ENCODE assay signal across 7 mouse cellular contexts in genomic region chr1:121528399-121528720, GRCm38 (mm10). TPM values are rescaled to one million over a fixed set of nuclear protein-coding genes. Genes with fewer than 3 reads are reported as not detected.
DNase-seq lines count a peak whose midpoint lies in the region; ATAC-seq lines count a peak whose summit lies in the region.

Gene Htr5b, minus strand, starts transcription at chr1:121528465.

- no peak within 1 kb of the TSS for H3K27ac ChIP-seq in lung, embryonic 15.5 days
- H3K27ac ChIP-seq in embryonic facial prominence, embryonic 14.5 days (replicated peaks; ENCODE audit: low read depth, low read length) = no peak within 1 kb of the TSS
- no peak within 1 kb of the TSS for H3K27ac ChIP-seq in hindbrain, embryonic 16.5 days (ENCODE audit: low read depth, low read length)

- peak within 1 kb of the TSS; percentile 19 for H3K4me3 ChIP-seq in lung, embryonic 15.5 days
- H3K4me3 ChIP-seq in embryonic facial prominence, embryonic 14.5 days (ENCODE audit: low read depth, low read length) = peak within 1 kb of the TSS; percentile 29
- peak within 1 kb of the TSS; percentile 43 for H3K4me3 ChIP-seq in hindbrain, embryonic 16.5 days (ENCODE audit: low read length)

- no peaks in the 10 kb centered on the region for H3K36me3 ChIP-seq in lung, embryonic 15.5 days
- no peaks in the 10 kb centered on the region for H3K36me3 ChIP-seq in embryonic facial prominence, embryonic 14.5 days (ENCODE audit: control insufficient read depth, insufficient read depth, low read length)
- H3K36me3 ChIP-seq in hindbrain, embryonic 16.5 days (ENCODE audit: control insufficient read depth, insufficient read depth, low read length) = no peaks in the 10 kb centered on the region

- H3K4me2 ChIP-seq in lung, embryonic 15.5 days = peak within 1 kb of the TSS; percentile 57
- peak within 1 kb of the TSS; percentile 58 for H3K4me2 ChIP-seq in embryonic facial prominence, embryonic 14.5 days (ENCODE audit: low read depth, low read length)
- peak within 1 kb of the TSS; percentile 81 for H3K4me2 ChIP-seq in hindbrain, embryonic 16.5 days (ENCODE audit: low read length)

- 2% methylated on average over 11 of the region's 11 CpGs for WGBS in lung, embryonic 15.5 days
- WGBS in embryonic facial prominence, embryonic 14.5 days = 9% methylated on average over 11 of the region's 11 CpGs
- 7% methylated on average over 11 of the region's 11 CpGs for WGBS in hindbrain, embryonic 16.5 days

- H3K9ac ChIP-seq in lung, embryonic 15.5 days = no peak within 1 kb of the TSS
- H3K9ac ChIP-seq in embryonic facial prominence, embryonic 14.5 days (ENCODE audit: low read depth, low read length) = no peak within 1 kb of the TSS; the same call in 1 of the 2 replicates
- peak within 1 kb of the TSS; percentile 47 for H3K9ac ChIP-seq in hindbrain, embryonic 16.5 days (ENCODE audit: low read depth, low read length)

- DNase-seq in lung, postnatal 36 days = no peak
- DNase-seq in embryonic facial prominence, embryonic 14.5 days (ENCODE audit: low spot score) = peak; percentile 82
- DNase-seq in testis, postnatal 10 days (ENCODE audit: low spot score) = peak; percentile 42
- no peak for DNase-seq in urinary bladder, postnatal 10 days (ENCODE audit: low spot score)

- no peaks in the 10 kb centered on the region for H3K9me3 ChIP-seq in lung, embryonic 15.5 days
- no peaks in the 10 kb centered on the region for H3K9me3 ChIP-seq in embryonic facial prominence, embryonic 14.5 days (ENCODE audit: control insufficient read depth, low read length)
- no peaks in the 10 kb centered on the region for H3K9me3 ChIP-seq in hindbrain, embryonic 16.5 days (ENCODE audit: control insufficient read depth, low read length)

- H3K27me3 ChIP-seq in lung, embryonic 15.5 days = peaks cover 32% of the 10 kb centered on the region
- H3K27me3 ChIP-seq in embryonic facial prominence, embryonic 14.5 days (replicated peaks; ENCODE audit: control insufficient read depth, insufficient read depth, low read length) = peaks cover 27% of the 10 kb centered on the region
- H3K27me3 ChIP-seq in hindbrain, embryonic 16.5 days (replicated peaks; ENCODE audit: control insufficient read depth, insufficient read depth, low read length) = peaks cover 10% of the 10 kb centered on the region

- peak; percentile 88; the same call in 1 of the 2 replicates for ATAC-seq in lung, embryonic 15.5 days (ENCODE audit: borderline replicate concordance, extremely low read depth, low FRiP score, low TSS enrichment)
- ATAC-seq in embryonic facial prominence, embryonic 14.5 days (ENCODE audit: low read depth) = peak; percentile 92
- ATAC-seq in hindbrain, embryonic 16.5 days = peak; percentile 93
- peak; percentile 53; the same call in 1 of the 2 replicates for ATAC-seq in megakaryocyte progenitor cell, adult 5-6 weeks (replicated peaks; ENCODE audit: poor library complexity)

- H3K4me1 ChIP-seq in lung, embryonic 15.5 days = peaks cover 12% of the 10 kb centered on the region
- peaks cover 8% of the 10 kb centered on the region; the same call in 1 of the 2 replicates for H3K4me1 ChIP-seq in embryonic facial prominence, embryonic 14.5 days (ENCODE audit: control insufficient read depth, insufficient read depth, low read length)
- peaks cover 8% of the 10 kb centered on the region for H3K4me1 ChIP-seq in hindbrain, embryonic 16.5 days (ENCODE audit: control insufficient read depth, insufficient read depth, low read depth, low read length)

RNA-seq across cellular contexts. Expression of gene Htr5b, which starts in this region (rescaled TPM):
- polyA plus RNA-seq in lung, embryonic 15.5 days (2015; fragmentation: Nextera tagmentation; extraction: Ambion mirVana) = not detected in 2 replicates
- 0.25 and 0.30 TPM in 2 replicates for polyA plus RNA-seq in embryonic facial prominence, embryonic 14.5 days (2014; fragmentation: Nextera tagmentation; extraction: Ambion mirVana)
- 2.2 and 2.7 TPM in 2 replicates for polyA plus RNA-seq in hindbrain, embryonic 16.5 days (2015; fragmentation: Nextera tagmentation; extraction: Ambion mirVana)
- total RNA-seq in megakaryocyte progenitor cell, adult 5-6 weeks (2015) = not detected in 2 replicates
- not detected in 2 replicates for total RNA-seq in megakaryocyte progenitor cell, adult 5-6 weeks (2017)

Comparison
In these comparisons a context has a peak if more than half of its experiments do, and no peak if none do; other contexts are left out.
1. Peak in ATAC-seq, H3K4me3 ChIP-seq and H3K4me2 ChIP-seq in lung, embryonic 15.5 days; RNA of the gene not detected or under 1 TPM.
2. Peak in DNase-seq, ATAC-seq, H3K4me3 ChIP-seq and H3K4me2 ChIP-seq in embryonic facial prominence, embryonic 14.5 days; RNA of the gene not detected or under 1 TPM.
3. Peak in ATAC-seq in megakaryocyte progenitor cell, adult 5-6 weeks; RNA of the gene not detected or under 1 TPM.